Mouse (Mus musculus) neural tube, embryonic 13.5 days (tissue): ENCODE measurements around the gene Elovl6. TPM values are rescaled to one million over a fixed set of nuclear protein-coding genes. Genes with fewer than 3 reads are reported as not detected.

Experiments
- ATAC-seq: fragments of 200-750 bp; cut with Nextera tagmentation; 2 replicates; pipeline ENCODE4 v1.8.0; 2017; ENCODE audit warnings: low read depth, mild to moderate bottlenecking, moderate TSS enrichment, moderate library complexity
- H3K27ac ChIP-seq: fragments of 300-500 bp; sonication (generic); replicated peaks from 2 replicates; pipeline ENCODE4 v1.5.1; 2015; ENCODE audit warnings: moderate library complexity, mild to moderate bottlenecking, inconsistent platforms
- H3K27me3 ChIP-seq: fragments of 300-500 bp; sonication (generic); 2 replicates; pipeline ENCODE4 v1.6.1; 2015; ENCODE audit warnings: mild to moderate bottlenecking, inconsistent platforms
- H3K36me3 ChIP-seq: fragments of 300-500 bp; sonication (generic); 2 replicates; pipeline ENCODE4 v1.6.1; 2015; ENCODE audit warnings: mild to moderate bottlenecking, inconsistent platforms
- H3K4me1 ChIP-seq: fragments of 300-500 bp; sonication (generic); replicated peaks from 2 replicates; pipeline ENCODE4 v1.6.1; 2015; ENCODE audit warnings: inconsistent platforms
- H3K4me2 ChIP-seq: fragments of 300-500 bp; sonication (generic); 2 replicates; pipeline ENCODE4 v1.6.1; 2015; ENCODE audit warnings: inconsistent platforms, mild to moderate bottlenecking, moderate library complexity
- H3K4me3 ChIP-seq: fragments of 300-500 bp; sonication (generic); 2 replicates; pipeline ENCODE4 v1.5.1; 2015; ENCODE audit warnings: mild to moderate bottlenecking, inconsistent platforms
- H3K9ac ChIP-seq: fragments of 300-500 bp; sonication (generic); 2 replicates; pipeline ENCODE4 v1.6.1; 2015; ENCODE audit warnings: moderate library complexity, mild to moderate bottlenecking, inconsistent platforms
- H3K9me3 ChIP-seq: fragments of 300-500 bp; sonication (generic); 2 replicates; pipeline ENCODE4 v1.6.1; 2016; ENCODE audit warnings: inconsistent platforms
- WGBS: fragments of 180-500 bp; shearing (Covaris S2); methylation state at CpG from one replicate; pipeline ENCODE4 v1.1.7; 2015; 5-methylcytosine and 5-hydroxymethylcytosine counted together
- polyA plus RNA-seq: library from polyadenylated mRNA; unstranded; fragments of >200 nt; fragmentation: Nextera tagmentation; extraction: Ambion mirVana; gene quantifications from 2 replicates; pipeline ENCODE4 v1.2.1, GENCODE M21; 2015

Gene Elovl6
- 30.4 and 30.8 TPM in 2 replicates for polyA plus RNA-seq

GRCm38 (mm10) chr3:129532180-129532864 is at the start of gene Elovl6:
TSS of gene Elovl6 (plus strand) at chr3:129532355.
- under 1% methylated on average over 35 of the region's 35 CpGs for WGBS
- no peaks in the 10 kb centered on the region for H3K9me3 ChIP-seq
- peak; percentile 75 for ATAC-seq

GRCm38 (mm10) chr3:129488774-129489173 is 43.4 kb upstream of the Elovl6 start:
- no peak overlapping the region for H3K4me3 ChIP-seq

More at GRCm38 (mm10) chr3:129532180-129532864, at the start of gene Elovl6:
- Histone ChIP-seq H3K4me2 (peak within 1 kb of the TSS; percentile 69), H3K27ac (peak within 1 kb of the TSS; percentile 98), H3K36me3 (no peaks in the 10 kb centered on the region), H3K9ac (peak within 1 kb of the TSS; percentile 98), H3K4me3 (peak within 1 kb of the TSS; percentile 94), H3K4me1 (peaks cover 32% of the 10 kb centered on the region), H3K27me3 (no peaks in the 10 kb centered on the region)

GRCm38 (mm10) chr3:129494123-129494522 is 38.0 kb upstream of the Elovl6 start:
- no peaks in the 10 kb centered on the region for H3K9me3 ChIP-seq
- no peak overlapping the region for H3K4me2 ChIP-seq
- no peak for ATAC-seq
- H3K4me1 ChIP-seq, result no peaks in the 10 kb centered on the region
- WGBS, result 93% methylated on average over 10 of the region's 10 CpGs
- H3K27ac ChIP-seq, result no peak overlapping the region
- H3K4me3 ChIP-seq, result no peak overlapping the region
- H3K9ac ChIP-seq, result no peak overlapping the region
- no peaks in the 10 kb centered on the region for H3K36me3 ChIP-seq
- no peaks in the 10 kb centered on the region for H3K27me3 ChIP-seq

More at GRCm38 (mm10) chr3:129488774-129489173, 43.4 kb upstream of the Elovl6 start:
- no peaks in the 10 kb centered on the region for H3K27me3 ChIP-seq
- WGBS, result 88% methylated on average over 4 of the region's 4 CpGs
- no peak overlapping the region for H3K27ac ChIP-seq
- no peaks in the 10 kb centered on the region for H3K4me1 ChIP-seq
- no peak for ATAC-seq
- H3K9me3 ChIP-seq, result no peaks in the 10 kb centered on the region
- H3K4me2 ChIP-seq, result no peak overlapping the region
- no peak overlapping the region for H3K9ac ChIP-seq
- H3K36me3 ChIP-seq, result no peaks in the 10 kb centered on the region

GRCm38 (mm10) chr3:129494731-129495130 is 37.4 kb upstream of the Elovl6 start:
- no peaks in the 10 kb centered on the region for H3K4me1 ChIP-seq
- H3K4me3 ChIP-seq, result no peak overlapping the region
- no peaks in the 10 kb centered on the region for H3K9me3 ChIP-seq
- no peak overlapping the region for H3K9ac ChIP-seq
- ATAC-seq, result no peak
- no peak overlapping the region for H3K27ac ChIP-seq
- no peaks in the 10 kb centered on the region for H3K36me3 ChIP-seq
- no peak overlapping the region for H3K4me2 ChIP-seq
- 94% methylated on average over 4 of the region's 4 CpGs for WGBS
- no peaks in the 10 kb centered on the region for H3K27me3 ChIP-seq

GRCm38 (mm10) chr3:129503781-129504180 is 28.4 kb upstream of the Elovl6 start:
- Histone ChIP-seq H3K4me1 (no peaks in the 10 kb centered on the region), H3K36me3 (no peaks in the 10 kb centered on the region), H3K9me3 (no peaks in the 10 kb centered on the region), H3K27ac (no peak overlapping the region), H3K9ac (no peak overlapping the region), H3K4me3 (no peak overlapping the region), H3K27me3 (no peaks in the 10 kb centered on the region), H3K4me2 (no peak overlapping the region)
- ATAC-seq, result no peak
- WGBS, result 88% methylated on average over 7 of the region's 7 CpGs

- no peak overlapping the region for H3K9ac ChIP-seq
- WGBS, result 78% methylated on average over 6 of the region's 6 CpGs
- H3K4me1 ChIP-seq, result no peaks in the 10 kb centered on the region
- H3K36me3 ChIP-seq, result no peaks in the 10 kb centered on the region
- H3K27me3 ChIP-seq, result no peaks in the 10 kb centered on the region
- H3K9me3 ChIP-seq, result no peaks in the 10 kb centered on the region
- no peak overlapping the region for H3K27ac ChIP-seq
- no peak overlapping the region for H3K4me3 ChIP-seq
- H3K4me2 ChIP-seq, result no peak overlapping the region
- no peak for ATAC-seq
Observed at GRCm38 (mm10) chr3:129504928-129505327, 27.2 kb upstream of the Elovl6 start.

- Histone ChIP-seq H3K4me1 (no peaks in the 10 kb centered on the region), H3K27me3 (no peaks in the 10 kb centered on the region), H3K9me3 (no peaks in the 10 kb centered on the region), H3K4me2 (no peak overlapping the region), H3K36me3 (no peaks in the 10 kb centered on the region), H3K27ac (no peak overlapping the region), H3K4me3 (no peak overlapping the region), H3K9ac (no peak overlapping the region)
- no peak for ATAC-seq
- WGBS, result 92% methylated on average over 1 of the region's 1 CpGs
Observed at GRCm38 (mm10) chr3:129507736-129508135, 24.4 kb upstream of the Elovl6 start.

GRCm38 (mm10) chr3:129508571-129508970 is 23.6 kb upstream of the Elovl6 start:
- Histone ChIP-seq H3K27ac (no peak overlapping the region), H3K4me3 (no peak overlapping the region), H3K4me1 (no peaks in the 10 kb centered on the region), H3K4me2 (no peak overlapping the region), H3K36me3 (no peaks in the 10 kb centered on the region), H3K27me3 (no peaks in the 10 kb centered on the region), H3K9me3 (no peaks in the 10 kb centered on the region), H3K9ac (no peak overlapping the region)
- ATAC-seq, result no peak

- WGBS, result 91% methylated on average over 10 of the region's 10 CpGs
- no peak overlapping the region for H3K4me3 ChIP-seq
- H3K36me3 ChIP-seq, result no peaks in the 10 kb centered on the region
- ATAC-seq, result no peak
- H3K9ac ChIP-seq, result no peak overlapping the region
- H3K4me2 ChIP-seq, result no peak overlapping the region
- no peak overlapping the region for H3K27ac ChIP-seq
- no peaks in the 10 kb centered on the region for H3K9me3 ChIP-seq
- no peaks in the 10 kb centered on the region for H3K27me3 ChIP-seq
- H3K4me1 ChIP-seq, result no peaks in the 10 kb centered on the region
Observed at GRCm38 (mm10) chr3:129509725-129510124, 22.4 kb upstream of the Elovl6 start.

GRCm38 (mm10) chr3:129515863-129516436 is 16.2 kb upstream of the Elovl6 start:
- no peaks in the 10 kb centered on the region for H3K4me1 ChIP-seq
- no peak overlapping the region for H3K4me2 ChIP-seq
- H3K4me3 ChIP-seq, result no peak overlapping the region
- no peak for ATAC-seq
- no peaks in the 10 kb centered on the region for H3K36me3 ChIP-seq
- no peaks in the 10 kb centered on the region for H3K9me3 ChIP-seq
- H3K27ac ChIP-seq, result no peak overlapping the region
- no peak overlapping the region for H3K9ac ChIP-seq
- H3K27me3 ChIP-seq, result no peaks in the 10 kb centered on the region
- WGBS, result 92% methylated on average over 3 of the region's 3 CpGs

GRCm38 (mm10) chr3:129520499-129520898 is 11.7 kb upstream of the Elovl6 start:
- no peak overlapping the region for H3K27ac ChIP-seq
- H3K4me1 ChIP-seq, result no peaks in the 10 kb centered on the region
- H3K36me3 ChIP-seq, result no peaks in the 10 kb centered on the region
- H3K9ac ChIP-seq, result no peak overlapping the region
- no peak for ATAC-seq
- no peak overlapping the region for H3K4me3 ChIP-seq
- 79% methylated on average over 4 of the region's 4 CpGs for WGBS
- no peak overlapping the region for H3K4me2 ChIP-seq
- H3K9me3 ChIP-seq, result no peaks in the 10 kb centered on the region
- no peaks in the 10 kb centered on the region for H3K27me3 ChIP-seq

GRCm38 (mm10) chr3:129523456-129524143 is 8.6 kb upstream of the Elovl6 start:
- Histone ChIP-seq H3K4me1 (no peaks in the 10 kb centered on the region), H3K36me3 (no peaks in the 10 kb centered on the region), H3K4me3 (no peak overlapping the region), H3K27me3 (no peaks in the 10 kb centered on the region), H3K27ac (no peak overlapping the region), H3K9me3 (no peaks in the 10 kb centered on the region), H3K9ac (no peak overlapping the region), H3K4me2 (no peak overlapping the region)
- WGBS, result 85% methylated on average over 10 of the region's 10 CpGs
- ATAC-seq, result no peak
